Mouse (Mus musculus): ENCODE measurements around the gene Asna1. TPM values are rescaled to one million over a fixed set of nuclear protein-coding genes. Genes with fewer than 3 reads are reported as not detected.

Gene Asna1
- polyA plus RNA-seq, 1 experiment from 2014 or later, result 116 TPM

- Histone ChIP-seq H3K9me3 (replicated peaks; ENCODE audit: low read length) (no peaks in the 10 kb centered on the region), H3K27me3 (ENCODE audit: insufficient read depth, low read length) (no peaks in the 10 kb centered on the region), H3K4me1 (replicated peaks; ENCODE audit: insufficient read depth, low read length) (peaks cover 20% of the 10 kb centered on the region), H3K36me3 (ENCODE audit: insufficient read depth, low read length) (peaks cover 21% of the 10 kb centered on the region), H3K4me2 (ENCODE audit: low read length) (peak overlapping the region; percentile 98), H3K9ac (ENCODE audit: low read depth, low read length) (no peak overlapping the region), H3K27ac (peak overlapping the region; percentile 96; the same call in 1 of the 2 replicates), H3K4me3 (replicated peaks; ENCODE audit: low read depth, low read length) (peak overlapping the region; percentile 69; the same call in 1 of the 2 replicates)
- TF ChIP-seq CTCF (IDR thresholded peaks at IDR 0.05; ENCODE audit: low read depth), result peak; percentile 96
- 36% methylated on average over 7 of the region's 7 CpGs for WGBS
- DNase-seq (ENCODE audit: low spot score) (peak; percentile 80), ATAC-seq (replicated peaks; ENCODE audit: low FRiP score, low read depth) (no peak)
Measured at GRCm38 (mm10) chr8:84975434-84975833, 49.6 kb downstream of the Asna1 start.

- Histone ChIP-seq H3K4me3 (replicated peaks; ENCODE audit: low read depth, low read length) (no peak overlapping the region), H3K27me3 (ENCODE audit: insufficient read depth, low read length) (no peaks in the 10 kb centered on the region), H3K9ac (ENCODE audit: low read depth, low read length) (no peak overlapping the region), H3K36me3 (ENCODE audit: insufficient read depth, low read length) (peaks cover 21% of the 10 kb centered on the region), H3K4me1 (replicated peaks; ENCODE audit: insufficient read depth, low read length) (peaks cover 20% of the 10 kb centered on the region), H3K4me2 (ENCODE audit: low read length) (no peak overlapping the region), H3K27ac (no peak overlapping the region), H3K9me3 (replicated peaks; ENCODE audit: low read length) (no peaks in the 10 kb centered on the region)
- no peak for ATAC-seq (replicated peaks; ENCODE audit: low FRiP score, low read depth)
- no peak for DNase-seq (ENCODE audit: low spot score)
- no peak for TF ChIP-seq CTCF (IDR thresholded peaks at IDR 0.05; ENCODE audit: low read depth)
- 79% methylated on average over 8 of the region's 8 CpGs for WGBS
Measured at GRCm38 (mm10) chr8:84974543-84975142, 50.4 kb downstream of the Asna1 start.

- TF ChIP-seq CTCF (IDR thresholded peaks at IDR 0.05; ENCODE audit: low read depth), result peak; percentile 93
- ATAC-seq (replicated peaks; ENCODE audit: low FRiP score, low read depth) (no peak), DNase-seq (ENCODE audit: low spot score) (peak; percentile 93)
- Histone ChIP-seq H3K4me2 (ENCODE audit: low read length) (no peak overlapping the region), H3K27ac (no peak overlapping the region), H3K9ac (ENCODE audit: low read depth, low read length) (no peak overlapping the region), H3K4me3 (replicated peaks; ENCODE audit: low read depth, low read length) (no peak overlapping the region), H3K9me3 (replicated peaks; ENCODE audit: low read length) (no peaks in the 10 kb centered on the region), H3K27me3 (ENCODE audit: insufficient read depth, low read length) (no peaks in the 10 kb centered on the region), H3K36me3 (ENCODE audit: insufficient read depth, low read length) (peaks cover 21% of the 10 kb centered on the region), H3K4me1 (replicated peaks; ENCODE audit: insufficient read depth, low read length) (peaks cover 13% of the 10 kb centered on the region)
- WGBS, result 61% methylated on average over 4 of the region's 4 CpGs
Measured at GRCm38 (mm10) chr8:84973803-84974542, 51.1 kb downstream of the Asna1 start.

DNA sequence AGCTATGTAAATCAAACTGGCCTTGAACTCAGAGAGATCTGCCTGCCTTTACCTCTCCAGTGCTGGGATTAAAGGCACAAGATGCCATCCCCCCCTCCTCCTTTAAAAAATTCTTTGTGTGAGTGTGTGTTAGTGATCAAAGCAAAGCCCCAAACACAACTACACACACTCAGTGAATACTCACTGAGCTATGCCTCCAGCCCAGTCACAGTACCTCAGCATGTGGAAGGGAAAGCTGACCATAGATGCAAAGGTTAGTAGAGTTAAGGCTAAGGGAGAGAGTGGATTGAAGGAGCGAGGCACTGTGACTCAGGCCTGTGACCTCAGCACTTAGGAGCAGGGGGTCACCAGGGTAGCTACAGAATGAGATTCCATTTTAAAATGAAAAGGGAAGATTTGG lies 52.0 kb downstream of the Asna1 start:
- Histone ChIP-seq H3K4me1 (replicated peaks; ENCODE audit: insufficient read depth, low read length) (peaks cover 15% of the 10 kb centered on the region), H3K9me3 (replicated peaks; ENCODE audit: low read length) (no peaks in the 10 kb centered on the region), H3K27me3 (ENCODE audit: insufficient read depth, low read length) (no peaks in the 10 kb centered on the region), H3K9ac (ENCODE audit: low read depth, low read length) (no peak overlapping the region), H3K36me3 (ENCODE audit: insufficient read depth, low read length) (peaks cover 21% of the 10 kb centered on the region), H3K4me2 (ENCODE audit: low read length) (no peak overlapping the region), H3K4me3 (replicated peaks; ENCODE audit: low read depth, low read length) (no peak overlapping the region), H3K27ac (no peak overlapping the region)
- WGBS, result 87% methylated on average over 1 of the region's 1 CpGs
- DNase-seq (ENCODE audit: low spot score) (no peak), ATAC-seq (replicated peaks; ENCODE audit: low FRiP score, low read depth) (no peak)
- TF ChIP-seq CTCF (IDR thresholded peaks at IDR 0.05; ENCODE audit: low read depth), result no peak

DNA sequence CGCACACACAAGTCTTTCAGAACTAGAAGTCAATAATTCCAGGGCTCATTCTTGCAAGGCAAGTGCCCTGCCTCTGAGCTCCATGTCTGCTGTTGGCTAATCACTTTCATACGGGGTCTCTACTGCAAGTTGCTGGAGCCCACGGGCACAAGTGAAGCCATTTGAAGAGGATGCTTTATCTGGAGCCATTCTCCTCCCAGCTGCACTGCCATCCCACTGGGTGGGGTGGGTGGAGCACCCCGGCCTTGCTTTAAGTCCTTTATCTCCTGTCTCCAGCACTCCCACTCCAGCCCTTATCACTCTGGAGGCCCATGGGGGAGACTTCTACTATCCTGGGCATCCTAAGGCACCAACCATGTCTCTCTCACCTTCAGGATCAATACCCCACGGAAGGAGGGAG lies 54.2 kb downstream of the Asna1 start:
- Histone ChIP-seq H3K4me1 (replicated peaks; ENCODE audit: insufficient read depth, low read length) (peaks cover 24% of the 10 kb centered on the region), H3K9ac (ENCODE audit: low read depth, low read length) (peak overlapping the region; percentile 85; the same call in 1 of the 2 replicates), H3K9me3 (replicated peaks; ENCODE audit: low read length) (no peaks in the 10 kb centered on the region), H3K4me3 (replicated peaks; ENCODE audit: low read depth, low read length) (peak overlapping the region; percentile 66; the same call in 1 of the 2 replicates), H3K27me3 (ENCODE audit: insufficient read depth, low read length) (no peaks in the 10 kb centered on the region), H3K36me3 (ENCODE audit: insufficient read depth, low read length) (peaks cover 21% of the 10 kb centered on the region), H3K27ac (no peak overlapping the region), H3K4me2 (ENCODE audit: low read length) (peak overlapping the region; percentile 81)
- DNase-seq (ENCODE audit: low spot score) (no peak), ATAC-seq (replicated peaks; ENCODE audit: low FRiP score, low read depth) (no peak)
- no peak for TF ChIP-seq CTCF (IDR thresholded peaks at IDR 0.05; ENCODE audit: low read depth)
- WGBS, result 72% methylated on average over 5 of the region's 5 CpGs

GRCm38 (mm10) chr8:84970135-84970790 lies 54.8 kb downstream of the Asna1 start:
- Histone ChIP-seq H3K4me1 (replicated peaks; ENCODE audit: insufficient read depth, low read length) (peaks cover 26% of the 10 kb centered on the region), H3K27ac (peak overlapping the region; percentile 92), H3K9ac (ENCODE audit: low read depth, low read length) (peak overlapping the region; percentile 85), H3K4me3 (replicated peaks; ENCODE audit: low read depth, low read length) (peak overlapping the region; percentile 66), H3K27me3 (ENCODE audit: insufficient read depth, low read length) (no peaks in the 10 kb centered on the region), H3K9me3 (replicated peaks; ENCODE audit: low read length) (no peaks in the 10 kb centered on the region), H3K4me2 (ENCODE audit: low read length) (peak overlapping the region; percentile 81), H3K36me3 (ENCODE audit: insufficient read depth, low read length) (peaks cover 21% of the 10 kb centered on the region)
- TF ChIP-seq CTCF (IDR thresholded peaks at IDR 0.05; ENCODE audit: low read depth), result no peak
- 6% methylated on average over 21 of the region's 21 CpGs for WGBS
- ATAC-seq (replicated peaks; ENCODE audit: low FRiP score, low read depth), result no peak
- peak; percentile 35 for DNase-seq (ENCODE audit: low spot score)
